Mouse (Mus musculus) embryo, embryonic 11 days (tissue): ENCODE results near the gene Kif26a.
A peak's percentile ranks its signal among the peaks of the same experiment; 100 is the strongest.

Source experiments
- DNase-seq: peaks from one replicate; pipeline ENCODE4 v3.0.0-alpha.2; 2015

The Kif26a gene

GRCm38 (mm10) chr12:112170671-112171574 is 24.9 kb downstream of the Kif26a start:
- DNase-seq: no peak

GRCm38 (mm10) chr12:112171657-112172056 is 25.6 kb downstream of the Kif26a start:
- DNase-seq: peak; percentile 51

- no peak for DNase-seq
Observed at GRCm38 (mm10) chr12:112172214-112172613, 26.2 kb downstream of the Kif26a start.

GRCm38 (mm10) chr12:112177679-112178078 is 31.7 kb downstream of the Kif26a start:
- DNase-seq: no peak

DNA sequence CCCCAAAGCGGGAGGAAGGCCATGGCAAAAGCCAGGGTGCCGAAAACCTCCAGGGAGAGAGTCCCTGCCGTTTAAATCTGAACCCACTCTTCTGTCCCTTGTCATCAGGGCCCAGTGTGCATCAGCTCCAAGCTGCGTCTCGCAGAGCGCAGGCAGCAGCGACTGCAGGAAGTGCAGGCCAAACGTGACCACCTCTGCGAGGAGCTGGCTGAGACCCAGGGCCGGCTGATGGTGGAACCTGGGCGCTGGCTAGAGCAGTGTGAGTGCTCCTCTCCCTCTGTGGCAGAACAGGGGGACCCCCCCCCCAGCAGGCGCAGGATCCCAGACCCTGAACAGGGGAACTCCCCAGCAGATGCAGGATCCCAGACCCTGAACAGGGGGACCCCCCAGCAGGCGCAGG is 33.7 kb downstream of the Kif26a start:
- DNase-seq: no peak

DNA sequence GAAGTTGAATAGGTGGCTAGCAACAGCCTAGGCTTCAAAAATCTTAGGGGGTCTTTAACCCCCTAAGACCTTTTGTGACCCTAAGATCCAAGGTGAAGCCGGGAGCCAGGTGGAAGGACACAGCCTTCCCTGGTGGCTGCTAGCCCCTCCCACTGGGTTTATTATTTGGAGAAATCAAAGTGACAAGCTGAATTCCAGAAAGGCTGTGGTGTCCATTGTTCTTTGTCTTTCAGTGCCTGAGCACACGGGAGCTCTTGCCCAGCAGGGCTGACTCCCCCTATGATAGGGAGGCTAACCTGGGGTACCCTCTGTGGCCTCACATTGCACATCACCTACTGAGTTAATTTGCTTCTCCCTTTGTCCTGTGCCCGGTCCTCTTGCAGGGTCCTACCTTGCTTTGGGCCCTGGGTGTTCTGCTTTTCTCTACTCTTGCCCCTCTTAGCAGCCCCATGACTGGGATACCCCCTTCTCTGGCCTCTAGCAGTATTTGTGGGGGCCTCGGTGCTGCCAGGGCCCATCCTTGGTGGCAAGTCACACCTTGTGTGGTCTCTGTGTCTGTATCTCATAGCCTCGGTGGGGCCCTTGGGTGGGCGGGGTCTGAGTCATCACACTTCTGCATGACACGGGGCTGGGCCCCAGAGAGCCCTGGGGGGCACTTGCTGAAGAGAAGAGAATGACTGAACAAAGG is 36.1 kb downstream of the Kif26a start:
- DNase-seq: no peak

DNA sequence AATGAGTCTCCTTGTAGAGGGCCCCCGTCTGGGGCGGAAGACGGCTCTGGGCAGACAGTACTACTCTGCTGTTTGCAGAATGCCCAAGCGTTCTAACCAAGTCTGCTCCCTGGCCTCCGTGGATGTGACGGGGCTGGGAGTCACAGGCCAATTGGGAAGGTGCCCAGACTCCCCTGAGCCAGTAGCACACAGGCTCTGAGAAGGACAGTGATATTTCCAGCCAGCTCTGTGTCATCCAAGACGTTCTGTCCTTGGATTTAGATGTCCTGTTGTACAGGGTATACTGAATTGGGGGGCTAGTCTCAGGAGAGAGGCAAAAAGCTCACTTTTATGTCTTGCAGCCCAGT is 36.6 kb downstream of the Kif26a start:
- no peak for DNase-seq

DNA sequence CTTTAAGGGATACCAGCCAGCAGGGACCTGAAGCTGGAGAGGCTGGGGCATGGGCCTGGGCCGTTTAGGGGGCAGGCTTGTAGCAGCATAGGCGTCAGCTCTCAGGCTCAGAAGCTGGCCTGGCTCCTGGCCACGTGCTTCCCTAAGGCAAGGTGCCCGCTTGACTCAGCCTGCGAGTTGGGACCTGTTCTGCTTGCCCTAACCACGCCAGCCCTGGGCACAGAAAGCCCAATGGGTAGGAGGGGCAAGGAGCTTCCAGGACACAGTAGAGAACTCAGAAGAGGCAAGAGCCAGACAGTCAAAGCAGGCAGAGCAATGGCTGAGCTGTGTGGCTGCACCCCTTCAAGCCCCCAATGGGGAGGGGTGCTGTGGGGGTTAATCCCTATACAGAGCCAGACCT is 37.7 kb downstream of the Kif26a start:
- no peak for DNase-seq

- DNase-seq: peak; percentile 60
Observed at GRCm38 (mm10) chr12:112184390-112184789, 38.4 kb downstream of the Kif26a start.

- no peak for DNase-seq
Observed at GRCm38 (mm10) chr12:112186899-112187298, 40.9 kb downstream of the Kif26a start.

DNA sequence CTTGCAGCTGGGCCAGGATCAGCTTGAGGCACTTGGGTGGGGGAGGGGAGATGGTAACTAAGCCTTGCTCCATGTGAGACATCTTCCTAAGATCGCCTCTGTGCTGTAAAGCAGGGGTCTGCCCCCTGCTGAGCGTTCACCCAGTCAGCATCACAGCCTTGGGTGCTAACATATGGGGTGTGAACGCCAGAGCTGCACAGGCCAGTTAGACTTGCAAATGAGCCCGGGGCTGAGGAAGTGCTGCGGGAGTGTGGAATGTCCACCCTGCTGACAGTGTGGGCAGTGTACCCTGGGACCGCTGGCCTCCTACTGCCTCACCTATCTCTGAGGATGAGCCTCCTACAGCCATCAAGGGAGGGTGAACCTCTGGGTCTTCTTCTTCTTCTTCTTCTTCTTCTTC is 45.7 kb downstream of the Kif26a start:
- no peak for DNase-seq

DNA sequence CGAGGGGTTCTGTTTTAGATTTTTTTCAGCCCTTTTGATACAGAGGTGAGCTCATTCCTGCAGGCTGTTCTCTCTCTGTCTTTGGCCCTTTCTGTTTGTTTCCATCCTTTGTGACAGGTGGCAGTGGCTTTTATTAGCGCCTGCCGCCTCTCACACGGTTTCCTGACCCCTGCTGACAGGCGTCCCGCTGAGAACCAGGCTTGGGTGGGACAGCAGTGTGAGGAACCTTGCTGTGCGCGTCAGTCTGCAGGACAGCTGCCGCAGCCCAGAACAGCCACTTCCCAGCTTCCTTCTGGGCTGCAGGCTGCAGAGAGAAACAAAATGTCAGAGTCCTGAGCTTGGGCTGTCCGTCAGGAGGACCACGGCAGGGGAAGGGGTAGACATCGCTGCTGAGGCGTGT is 49.0 kb downstream of the Kif26a start:
- DNase-seq: no peak

- no peak for DNase-seq
Observed at GRCm38 (mm10) chr12:112196562-112196961, 50.6 kb downstream of the Kif26a start.

- no peak for DNase-seq
Observed at GRCm38 (mm10) chr12:112199363-112199762, 53.4 kb downstream of the Kif26a start.

GRCm38 (mm10) chr12:112200045-112200444 is 54.0 kb downstream of the Kif26a start:
- no peak for DNase-seq

DNA sequence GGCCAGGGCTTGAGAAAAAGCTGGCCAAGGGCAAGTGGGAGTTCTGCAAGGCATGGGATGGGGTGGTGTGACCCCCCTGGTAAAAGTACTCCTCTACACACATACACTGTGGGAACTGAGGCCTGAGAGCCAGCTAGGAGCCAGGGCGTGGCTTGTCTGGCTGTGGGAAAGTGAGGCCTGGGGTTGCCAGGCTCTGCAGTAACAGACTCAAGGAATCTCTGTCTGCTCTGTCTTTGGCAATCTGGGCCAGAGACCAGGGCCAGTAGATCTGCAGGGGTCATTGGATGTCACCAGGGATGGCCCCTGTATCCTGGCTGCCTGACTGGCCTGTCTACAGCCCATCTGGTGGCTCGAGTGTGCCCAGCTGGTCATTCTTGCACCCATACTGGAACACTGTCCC is 61.2 kb downstream of the Kif26a start:
- no peak for DNase-seq

DNA sequence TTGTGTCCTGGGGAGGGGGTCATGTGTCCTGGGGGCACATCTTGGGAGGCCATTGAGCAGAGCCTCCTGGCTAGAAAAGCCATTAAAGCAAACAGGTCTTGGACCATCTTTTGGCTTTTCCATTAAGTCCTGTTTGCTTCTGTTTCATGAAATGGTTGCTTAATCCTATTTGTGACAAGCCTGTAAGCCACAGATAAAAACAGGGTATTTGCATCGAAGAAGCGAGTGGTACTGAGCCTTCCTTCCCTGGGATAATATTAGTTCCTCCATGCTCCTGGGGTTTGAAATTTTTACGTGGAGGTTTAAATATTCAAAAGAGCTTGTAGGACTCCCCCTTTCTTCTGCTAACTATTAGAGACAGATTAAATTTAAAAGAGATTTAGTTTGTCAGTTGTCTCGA is 61.7 kb downstream of the Kif26a start:
- DNase-seq: no peak

DNA sequence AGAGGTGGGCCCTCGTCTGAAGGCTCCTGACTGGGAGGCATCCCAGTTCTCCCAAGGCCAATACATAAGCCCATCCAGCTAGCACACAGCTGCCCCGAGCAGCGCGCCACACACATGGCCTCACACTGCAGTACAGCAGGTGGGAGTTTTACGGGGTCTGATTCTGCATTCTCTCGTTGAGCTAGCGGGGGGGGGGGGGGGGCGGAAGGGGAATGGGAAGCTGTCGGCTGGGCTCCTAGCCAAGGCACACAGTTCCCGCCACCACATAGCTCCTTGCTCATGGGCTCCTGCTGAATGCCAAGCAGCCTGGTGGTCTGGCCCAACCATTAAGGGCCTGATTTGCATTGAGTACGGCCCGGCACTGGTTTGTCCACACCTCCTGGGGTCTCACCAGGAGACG is 64.6 kb downstream of the Kif26a start:
- DNase-seq: peak; percentile 23

- DNase-seq: peak; percentile 47
Observed at GRCm38 (mm10) chr12:112214441-112214857, 68.4 kb downstream of the Kif26a start.

DNA sequence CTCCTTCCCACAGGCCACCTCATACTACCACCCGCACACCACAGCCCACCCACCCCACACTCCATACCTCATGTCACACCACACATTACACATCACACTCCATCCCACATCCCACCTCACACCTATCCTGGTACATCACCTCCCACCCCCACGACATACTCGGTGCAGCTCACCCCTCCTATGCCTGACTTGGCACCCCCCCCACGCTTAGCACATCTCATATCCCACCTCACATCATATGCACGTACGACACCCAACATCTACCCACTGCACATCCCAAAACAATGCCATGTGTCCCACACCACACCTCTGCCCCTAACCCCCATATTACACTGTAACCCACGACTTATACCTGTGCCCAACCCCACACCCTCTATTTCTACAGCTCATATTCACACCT is 69.5 kb downstream of the Kif26a start:
- no peak for DNase-seq

- DNase-seq: no peak
Observed at GRCm38 (mm10) chr12:112217021-112217420, 71.0 kb downstream of the Kif26a start.

GRCm38 (mm10) chr12:112217681-112218080 is 71.7 kb downstream of the Kif26a start:
- DNase-seq: no peak

DNA sequence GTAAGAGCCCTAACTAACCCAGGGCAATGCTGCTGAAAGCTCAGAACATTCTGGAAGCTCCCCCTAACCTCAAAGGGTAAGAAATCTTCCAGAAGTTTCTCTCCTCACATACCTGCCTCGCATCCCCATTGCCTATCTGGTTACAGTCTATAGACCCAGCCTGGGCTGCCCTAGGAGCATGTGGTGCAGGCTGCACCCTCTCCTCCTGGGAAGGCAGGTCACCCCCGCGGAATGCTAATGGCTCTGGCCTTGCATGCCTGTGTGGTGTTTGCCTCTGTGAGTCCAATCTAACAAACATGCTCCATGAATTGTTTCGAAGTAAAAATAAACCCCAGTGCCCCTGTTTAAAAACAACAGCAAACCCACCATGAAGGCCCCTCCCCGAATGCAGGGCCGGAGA is 75.3 kb downstream of the Kif26a start:
- DNase-seq: no peak

DNA sequence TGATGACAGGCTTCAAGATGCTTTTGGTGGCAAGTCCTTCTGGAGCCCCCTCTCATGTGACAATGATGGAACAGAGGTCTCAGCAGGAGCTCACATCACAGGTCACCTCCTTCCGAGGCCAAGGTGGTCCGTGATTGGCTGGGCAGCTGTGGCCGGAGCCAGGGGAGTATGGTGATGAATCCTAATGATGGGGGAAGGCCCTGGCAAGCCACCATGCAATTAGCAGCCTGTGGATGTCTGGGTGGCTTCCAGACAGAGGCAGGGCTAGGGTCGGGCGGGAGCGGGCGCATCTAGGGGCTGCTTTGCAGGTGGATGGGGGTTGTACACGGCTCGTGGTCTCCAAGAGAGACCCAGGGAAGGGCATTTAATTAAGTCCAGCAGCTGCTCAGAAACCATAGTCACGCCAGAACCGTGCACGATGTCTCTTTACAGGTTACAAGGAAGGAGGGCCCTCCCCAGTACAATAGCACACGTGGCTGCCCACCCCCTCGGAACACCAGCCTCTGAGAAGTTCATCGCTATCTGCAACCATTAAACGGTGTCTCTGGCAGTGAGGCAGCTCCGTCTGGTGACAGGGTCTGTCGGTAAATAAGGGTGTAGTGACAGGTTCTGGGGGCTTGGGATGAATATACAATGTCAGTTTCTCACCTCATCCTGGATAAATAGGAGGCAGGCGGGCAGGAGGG is 75.9 kb downstream of the Kif26a start:
- DNase-seq: peak; percentile 73
